Mouse (Mus musculus) heart, embryonic 15.5 days (tissue): ENCODE measurements around the gene Cadps. TPM values are rescaled to one million over a fixed set of nuclear protein-coding genes. Genes with fewer than 3 reads are reported as not detected.

Experiments
- ATAC-seq: fragments of 200-750 bp; cut with Nextera tagmentation; replicated peaks from 2 replicates; pipeline ENCODE4 v1.8.0; 2017; ENCODE audit warnings: low read depth, moderate TSS enrichment; ENCODE audit not compliant: insufficient number of reproducible peaks, insufficient read depth, low FRiP score
- H3K27ac ChIP-seq: fragments of 300-500 bp; sonication (generic); 2 replicates; pipeline ENCODE4 v1.5.1; 2015; ENCODE audit warnings: mild to moderate bottlenecking, inconsistent platforms
- H3K27me3 ChIP-seq: fragments of 300-500 bp; sonication (generic); 2 replicates; pipeline ENCODE4 v1.6.1; 2015; ENCODE audit warnings: inconsistent platforms
- H3K36me3 ChIP-seq: fragments of 300-500 bp; sonication (generic); 2 replicates; pipeline ENCODE4 v1.6.1; 2015; ENCODE audit warnings: mild to moderate bottlenecking, inconsistent platforms
- H3K4me1 ChIP-seq: fragments of 300-500 bp; sonication (generic); replicated peaks from 2 replicates; pipeline ENCODE4 v1.6.1; 2015; ENCODE audit warnings: inconsistent platforms
- H3K4me2 ChIP-seq: fragments of 300-500 bp; sonication (generic); 2 replicates; pipeline ENCODE4 v1.6.1; 2015; ENCODE audit warnings: inconsistent platforms, mild to moderate bottlenecking, moderate library complexity
- H3K4me3 ChIP-seq: fragments of 300-500 bp; sonication (generic); 2 replicates; pipeline ENCODE4 v1.5.1; 2015; ENCODE audit warnings: mild to moderate bottlenecking, inconsistent platforms
- H3K9ac ChIP-seq: fragments of 300-500 bp; sonication (generic); 2 replicates; pipeline ENCODE4 v1.6.1; 2015; ENCODE audit warnings: mild to moderate bottlenecking, inconsistent platforms
- H3K9me3 ChIP-seq: fragments of 300-500 bp; sonication (generic); replicated peaks from 2 replicates; pipeline ENCODE4 v1.6.1; 2016; ENCODE audit warnings: inconsistent platforms
- WGBS: fragments of 180-500 bp; shearing (Covaris S2); methylation state at CpG from one replicate; pipeline ENCODE4 v1.1.7; 2015; ENCODE audit warnings: mixed read lengths; 5-methylcytosine and 5-hydroxymethylcytosine counted together
- polyA plus RNA-seq: library from polyadenylated mRNA; unstranded; fragments of >200 nt; fragmentation: Nextera tagmentation; extraction: Ambion mirVana; gene quantifications from 2 replicates; pipeline ENCODE4 v1.2.1, GENCODE M21; 2015

The Cadps gene
- polyA plus RNA-seq, 1 experiment from 2014 or later = 0.37 TPM

GRCm38 (mm10) chr14:12551353-12551752, 271.5 kb downstream of the Cadps start:
- no peaks in the 10 kb centered on the region for H3K36me3 ChIP-seq
- no peak overlapping the region for H3K4me3 ChIP-seq
- no peak overlapping the region for H3K9ac ChIP-seq
- 39% methylated on average over 6 of the region's 6 CpGs for WGBS
- no peaks in the 10 kb centered on the region for H3K9me3 ChIP-seq
- H3K27me3 ChIP-seq = no peaks in the 10 kb centered on the region
- no peak overlapping the region for H3K27ac ChIP-seq
- no peaks in the 10 kb centered on the region for H3K4me1 ChIP-seq
- no peak overlapping the region for H3K4me2 ChIP-seq
- ATAC-seq = no peak

- 39% methylated on average over 5 of the region's 5 CpGs for WGBS
- H3K4me1 ChIP-seq = no peaks in the 10 kb centered on the region
- no peak for ATAC-seq
- H3K9me3 ChIP-seq = no peaks in the 10 kb centered on the region
- H3K27ac ChIP-seq = no peak overlapping the region
- no peak overlapping the region for H3K4me3 ChIP-seq
- H3K36me3 ChIP-seq = no peaks in the 10 kb centered on the region
- no peak overlapping the region for H3K4me2 ChIP-seq
- H3K27me3 ChIP-seq = no peaks in the 10 kb centered on the region
- no peak overlapping the region for H3K9ac ChIP-seq
Measured at GRCm38 (mm10) chr14:12550931-12551330, 271.9 kb downstream of the Cadps start.

- H3K4me2 ChIP-seq = no peak overlapping the region
- no peak overlapping the region for H3K27ac ChIP-seq
- H3K4me1 ChIP-seq = no peaks in the 10 kb centered on the region
- ATAC-seq = no peak
- no peaks in the 10 kb centered on the region for H3K27me3 ChIP-seq
- H3K36me3 ChIP-seq = no peaks in the 10 kb centered on the region
- no peaks in the 10 kb centered on the region for H3K9me3 ChIP-seq
- H3K9ac ChIP-seq = no peak overlapping the region
- no peak overlapping the region for H3K4me3 ChIP-seq
Measured at GRCm38 (mm10) chr14:12549290-12549689, 273.6 kb downstream of the Cadps start.

GRCm38 (mm10) chr14:12547496-12547895, 275.4 kb downstream of the Cadps start:
- WGBS = 92% methylated on average over 4 of the region's 4 CpGs
- no peak overlapping the region for H3K4me2 ChIP-seq
- no peaks in the 10 kb centered on the region for H3K27me3 ChIP-seq
- no peak overlapping the region for H3K27ac ChIP-seq
- ATAC-seq = no peak
- H3K9me3 ChIP-seq = no peaks in the 10 kb centered on the region
- H3K36me3 ChIP-seq = no peaks in the 10 kb centered on the region
- H3K4me1 ChIP-seq = no peaks in the 10 kb centered on the region
- H3K4me3 ChIP-seq = no peak overlapping the region
- no peak overlapping the region for H3K9ac ChIP-seq

DNA sequence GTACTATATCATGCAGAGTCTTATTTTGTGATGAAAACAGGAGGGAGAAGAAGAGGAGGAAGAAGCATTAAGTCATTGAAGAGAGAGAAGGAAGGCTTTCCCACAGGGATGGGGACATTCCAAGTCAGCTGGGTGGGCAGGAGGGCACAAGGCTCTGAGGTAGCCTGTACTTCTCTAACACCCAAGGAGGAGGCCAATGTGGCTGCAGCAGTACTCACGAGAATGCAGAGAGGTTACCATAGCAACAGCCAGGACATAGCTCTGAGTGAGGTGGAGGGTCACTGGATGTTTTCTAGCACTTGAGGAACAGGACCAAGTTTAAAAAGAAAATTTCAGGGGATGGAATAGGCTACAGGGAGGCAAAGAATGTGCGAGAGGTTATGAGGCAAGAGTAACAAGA, 281.1 kb downstream of the Cadps start:
- no peak overlapping the region for H3K9ac ChIP-seq
- no peaks in the 10 kb centered on the region for H3K27me3 ChIP-seq
- WGBS = 53% methylated on average over 2 of the region's 2 CpGs
- ATAC-seq = no peak
- H3K36me3 ChIP-seq = no peaks in the 10 kb centered on the region
- H3K4me1 ChIP-seq = no peaks in the 10 kb centered on the region
- H3K27ac ChIP-seq = no peak overlapping the region
- no peaks in the 10 kb centered on the region for H3K9me3 ChIP-seq
- no peak overlapping the region for H3K4me2 ChIP-seq
- H3K4me3 ChIP-seq = no peak overlapping the region

- WGBS = 77% methylated on average over 5 of the region's 5 CpGs
- Histone ChIP-seq H3K36me3 (no peaks in the 10 kb centered on the region), H3K27me3 (no peaks in the 10 kb centered on the region), H3K9ac (no peak overlapping the region), H3K27ac (no peak overlapping the region), H3K4me1 (no peaks in the 10 kb centered on the region), H3K4me3 (no peak overlapping the region), H3K4me2 (no peak overlapping the region), H3K9me3 (no peaks in the 10 kb centered on the region)
- no peak for ATAC-seq
Measured at GRCm38 (mm10) chr14:12539071-12539470, 283.8 kb downstream of the Cadps start.

DNA sequence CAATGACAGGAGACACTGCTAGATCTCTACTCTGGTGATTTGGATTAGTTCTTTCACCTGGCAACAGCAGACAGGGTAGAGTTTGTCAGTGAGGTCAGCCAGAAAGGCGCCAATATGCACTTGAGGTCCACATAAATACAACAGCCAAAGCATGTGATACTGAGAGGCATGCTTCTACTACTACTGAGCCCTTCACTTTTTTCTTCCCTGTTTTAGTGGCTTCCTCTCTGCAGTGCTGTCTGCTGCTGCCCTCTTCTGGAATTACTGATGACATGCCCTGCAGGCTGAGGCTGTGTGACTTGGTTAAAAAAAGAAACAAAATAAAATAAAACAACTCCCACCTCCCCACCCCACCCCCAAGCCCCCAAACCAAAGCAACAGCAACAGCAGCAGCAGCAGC, 291.8 kb downstream of the Cadps start:
- Histone ChIP-seq H3K4me3 (no peak overlapping the region), H3K9ac (no peak overlapping the region), H3K27ac (no peak overlapping the region), H3K36me3 (no peaks in the 10 kb centered on the region), H3K9me3 (no peaks in the 10 kb centered on the region), H3K4me1 (no peaks in the 10 kb centered on the region), H3K27me3 (no peaks in the 10 kb centered on the region), H3K4me2 (no peak overlapping the region)
- WGBS = 11% methylated on average over 1 of the region's 1 CpGs
- no peak for ATAC-seq

GRCm38 (mm10) chr14:12530554-12530953, 292.3 kb downstream of the Cadps start:
- Histone ChIP-seq H3K4me2 (no peak overlapping the region), H3K9ac (no peak overlapping the region), H3K27ac (no peak overlapping the region), H3K4me1 (no peaks in the 10 kb centered on the region), H3K9me3 (no peaks in the 10 kb centered on the region), H3K27me3 (no peaks in the 10 kb centered on the region), H3K4me3 (no peak overlapping the region), H3K36me3 (no peaks in the 10 kb centered on the region)
- 61% methylated on average over 3 of the region's 3 CpGs for WGBS
- ATAC-seq = no peak

DNA sequence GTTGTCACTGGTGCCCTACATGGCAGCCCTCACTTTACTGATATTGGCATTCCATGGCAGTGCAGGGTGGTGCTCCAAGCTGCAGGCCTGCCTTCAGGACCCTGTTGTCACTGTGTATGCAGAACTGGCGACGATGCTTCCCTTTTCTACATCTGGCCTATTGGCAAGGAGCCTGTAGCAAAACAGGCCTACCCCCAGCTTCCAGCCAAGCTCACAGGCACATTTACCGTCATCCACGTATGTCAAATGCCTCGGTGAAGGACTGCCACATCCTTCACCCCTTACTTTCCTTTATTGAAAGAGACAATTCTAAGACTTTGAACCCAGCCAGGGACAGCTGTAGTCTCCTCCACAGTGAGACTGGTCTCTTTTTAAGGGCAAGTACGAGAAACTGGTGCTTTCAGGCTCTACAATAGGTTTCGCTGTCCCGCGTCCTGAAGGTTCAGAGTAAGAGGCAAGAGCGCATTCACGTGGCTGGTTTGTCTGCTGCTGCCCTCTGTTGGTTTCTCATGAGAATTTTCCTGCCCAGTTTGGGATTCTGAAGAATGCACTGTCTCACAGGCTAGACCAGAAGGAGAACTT, 292.8 kb downstream of the Cadps start:
- no peaks in the 10 kb centered on the region for H3K4me1 ChIP-seq
- no peak overlapping the region for H3K4me3 ChIP-seq
- H3K27ac ChIP-seq = no peak overlapping the region
- no peaks in the 10 kb centered on the region for H3K36me3 ChIP-seq
- H3K9ac ChIP-seq = no peak overlapping the region
- 12% methylated on average over 11 of the region's 11 CpGs for WGBS
- no peaks in the 10 kb centered on the region for H3K9me3 ChIP-seq
- ATAC-seq = no peak
- H3K4me2 ChIP-seq = peak overlapping the region; percentile 38
- H3K27me3 ChIP-seq = no peaks in the 10 kb centered on the region

DNA sequence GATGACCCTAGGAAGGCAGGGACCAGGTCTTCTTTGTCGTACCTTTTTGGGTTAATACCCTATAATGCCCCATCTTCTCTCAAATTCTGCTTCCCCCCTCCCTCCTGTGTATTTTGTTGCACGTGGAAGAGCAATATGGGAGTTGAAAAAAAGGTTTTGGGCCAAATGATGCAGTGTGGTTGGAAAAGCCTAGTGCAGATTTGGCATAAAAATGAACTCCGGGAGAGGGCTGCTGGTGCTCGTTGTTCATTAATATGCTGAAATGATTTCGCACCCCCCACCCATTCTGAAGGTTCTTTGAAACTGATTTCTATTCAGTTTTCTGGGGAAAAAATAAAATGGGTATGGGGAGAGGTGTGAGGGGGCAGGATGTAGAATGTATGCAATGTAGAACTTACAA, 295.6 kb downstream of the Cadps start:
- Histone ChIP-seq H3K9ac (no peak overlapping the region), H3K9me3 (no peaks in the 10 kb centered on the region), H3K36me3 (no peaks in the 10 kb centered on the region), H3K4me3 (no peak overlapping the region), H3K27me3 (no peaks in the 10 kb centered on the region), H3K4me1 (no peaks in the 10 kb centered on the region), H3K4me2 (no peak overlapping the region), H3K27ac (no peak overlapping the region)
- 72% methylated on average over 5 of the region's 5 CpGs for WGBS
- ATAC-seq = no peak

GRCm38 (mm10) chr14:12507018-12507417, 315.9 kb downstream of the Cadps start:
- Histone ChIP-seq H3K4me1 (no peaks in the 10 kb centered on the region), H3K27ac (no peak overlapping the region), H3K4me3 (no peak overlapping the region), H3K9ac (no peak overlapping the region), H3K36me3 (no peaks in the 10 kb centered on the region), H3K4me2 (no peak overlapping the region), H3K27me3 (no peaks in the 10 kb centered on the region), H3K9me3 (no peaks in the 10 kb centered on the region)
- ATAC-seq = no peak
- 83% methylated on average over 7 of the region's 7 CpGs for WGBS

GRCm38 (mm10) chr14:12504191-12504947, 318.5 kb downstream of the Cadps start:
- Histone ChIP-seq H3K4me3 (no peak overlapping the region), H3K9me3 (no peaks in the 10 kb centered on the region), H3K27ac (no peak overlapping the region), H3K9ac (no peak overlapping the region), H3K4me1 (no peaks in the 10 kb centered on the region), H3K27me3 (no peaks in the 10 kb centered on the region), H3K36me3 (no peaks in the 10 kb centered on the region), H3K4me2 (no peak overlapping the region)
- 73% methylated on average over 12 of the region's 12 CpGs for WGBS
- ATAC-seq = no peak
